Mouse (Mus musculus): ENCODE results near the gene M6pr. TPM values are rescaled to one million over a fixed set of nuclear protein-coding genes. Genes with fewer than 3 reads are reported as not detected.

Gene M6pr
- polyA plus RNA-seq (2012; rRNA removed): 94.4 and 107 TPM in 2 replicates

DNA sequence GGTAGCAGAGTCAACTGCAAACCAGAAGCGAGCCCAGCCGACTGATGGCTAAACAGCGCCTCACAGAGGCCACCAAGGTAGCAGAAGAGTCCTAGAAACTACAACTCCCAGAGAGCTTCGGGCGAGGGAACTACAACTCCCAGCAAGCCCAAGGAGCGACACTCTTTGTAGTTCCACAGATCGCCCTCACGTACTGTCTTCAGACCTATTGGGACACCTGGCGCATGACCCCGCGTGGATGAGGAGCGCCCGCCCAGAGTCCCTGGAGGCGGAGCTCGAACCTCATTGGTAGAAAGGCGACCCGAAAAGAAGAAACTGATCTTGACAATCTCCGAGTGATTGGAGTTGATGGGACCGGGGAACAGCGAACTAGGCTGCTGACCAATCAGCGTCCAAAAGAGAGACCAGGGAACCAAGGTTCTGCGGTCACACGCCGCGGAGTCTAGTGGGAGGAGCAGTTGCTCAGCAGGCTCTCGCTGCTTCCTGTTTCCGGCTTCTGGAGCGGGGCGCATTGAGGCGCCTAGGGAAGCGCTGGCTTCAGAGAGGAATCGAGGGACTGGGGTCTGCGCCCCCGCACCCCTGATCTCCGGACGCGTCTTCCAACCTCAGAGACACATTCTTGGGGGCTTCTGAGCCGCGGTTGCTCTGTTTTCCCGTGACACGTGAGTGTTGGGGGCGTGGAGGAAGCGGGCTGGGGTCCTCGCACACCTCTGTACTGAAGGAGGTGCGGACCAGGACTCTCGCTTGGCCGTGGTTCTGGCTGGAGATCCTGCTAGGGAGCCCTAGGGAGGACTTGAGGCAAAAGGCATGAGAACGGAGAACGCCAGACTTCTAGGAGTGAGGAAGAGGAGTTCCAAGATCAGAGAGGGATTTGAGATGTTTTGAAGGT, at the start of gene M6pr:
TSS of gene M6pr (plus strand) at position 216 of the 889 bp plus-strand sequence.
- peak; percentile 99 for DNase-seq
- H3K27me3 ChIP-seq (replicated peaks; ENCODE audit: control insufficient read depth, insufficient read depth, low read length): no peaks in the 10 kb centered on the region
- under 1% methylated on average over 49 of the region's 49 CpGs for WGBS
- peak within 1 kb of the TSS; percentile 86 for H3K4me3 ChIP-seq (ENCODE audit: insufficient read depth, low read depth, low read length)
- TF ChIP-seq CTCF (conservative IDR thresholded peaks at IDR 0.05; ENCODE audit: insufficient read depth, insufficient read length, low read depth, low read length) (peak; percentile 91), POLR2A (IDR thresholded peaks at IDR 0.05; ENCODE audit: low read depth, low read length) (no peak)
- H3K36me3 ChIP-seq (ENCODE audit: control insufficient read depth, insufficient read depth, low read length): peaks cover 2% of the 10 kb centered on the region
- peaks cover 13% of the 10 kb centered on the region; the same call in 1 of the 2 replicates for H3K4me1 ChIP-seq (ENCODE audit: control insufficient read depth, insufficient read depth, low read length)
- H3K27ac ChIP-seq (ENCODE audit: insufficient read depth, low read depth, low read length): peak within 1 kb of the TSS; percentile 65

GRCm38 (mm10) chr6:122262543-122262942, 46.0 kb upstream of the M6pr start:
- no peaks in the 10 kb centered on the region for H3K4me1 ChIP-seq (ENCODE audit: control insufficient read depth, insufficient read depth, low read length)
- H3K4me3 ChIP-seq (ENCODE audit: insufficient read depth, low read depth, low read length): no peak overlapping the region
- no peak for DNase-seq
- no peak overlapping the region for H3K27ac ChIP-seq (ENCODE audit: insufficient read depth, low read depth, low read length)
- H3K27me3 ChIP-seq (replicated peaks; ENCODE audit: control insufficient read depth, insufficient read depth, low read length): no peaks in the 10 kb centered on the region
- no peak for TF ChIP-seq CTCF (conservative IDR thresholded peaks at IDR 0.05; ENCODE audit: insufficient read depth, insufficient read length, low read depth, low read length)
- TF ChIP-seq POLR2A (IDR thresholded peaks at IDR 0.05; ENCODE audit: low read depth, low read length): no peak
- H3K36me3 ChIP-seq (ENCODE audit: control insufficient read depth, insufficient read depth, low read length): no peaks in the 10 kb centered on the region
- 78% methylated on average over 8 of the region's 8 CpGs for WGBS

- TF ChIP-seq CTCF (conservative IDR thresholded peaks at IDR 0.05; ENCODE audit: insufficient read depth, insufficient read length, low read depth, low read length): no peak
- DNase-seq: peak; percentile 72
- Histone ChIP-seq H3K27me3 (replicated peaks; ENCODE audit: control insufficient read depth, insufficient read depth, low read length) (no peaks in the 10 kb centered on the region), H3K36me3 (ENCODE audit: control insufficient read depth, insufficient read depth, low read length) (no peaks in the 10 kb centered on the region), H3K4me3 (ENCODE audit: insufficient read depth, low read depth, low read length) (no peak overlapping the region), H3K27ac (ENCODE audit: insufficient read depth, low read depth, low read length) (no peak overlapping the region), H3K4me1 (ENCODE audit: control insufficient read depth, insufficient read depth, low read length) (no peaks in the 10 kb centered on the region)
- WGBS: 8% methylated on average over 3 of the region's 3 CpGs
These were observed 40.0 kb upstream of the M6pr start for GRCm38 (mm10) chr6:122268561-122268960.

DNA sequence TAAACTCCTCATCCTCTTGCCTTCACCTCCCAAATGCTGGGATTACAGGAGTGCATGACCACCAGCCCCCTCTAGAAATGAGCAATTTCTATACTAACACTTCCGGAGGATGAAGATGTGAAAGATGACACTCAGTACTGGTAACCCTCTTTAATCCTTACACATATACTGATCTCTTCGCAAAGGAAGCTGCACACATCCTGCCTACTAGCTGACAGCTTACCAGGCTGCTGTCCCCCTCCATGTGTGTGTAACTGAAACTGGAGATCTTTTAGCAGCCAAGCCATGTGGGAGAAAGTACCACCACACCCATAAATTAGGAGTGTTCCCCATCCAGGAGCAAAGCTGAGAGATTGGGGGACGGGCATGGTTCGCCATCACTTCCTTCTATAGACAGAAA, 39.4 kb upstream of the M6pr start:
- no peak for DNase-seq
- no peaks in the 10 kb centered on the region for H3K36me3 ChIP-seq (ENCODE audit: control insufficient read depth, insufficient read depth, low read length)
- H3K27me3 ChIP-seq (replicated peaks; ENCODE audit: control insufficient read depth, insufficient read depth, low read length): no peaks in the 10 kb centered on the region
- no peak overlapping the region for H3K4me3 ChIP-seq (ENCODE audit: insufficient read depth, low read depth, low read length)
- H3K27ac ChIP-seq (ENCODE audit: insufficient read depth, low read depth, low read length): no peak overlapping the region
- no peak for TF ChIP-seq POLR2A (IDR thresholded peaks at IDR 0.05; ENCODE audit: low read depth, low read length)
- no peak for TF ChIP-seq CTCF (conservative IDR thresholded peaks at IDR 0.05; ENCODE audit: insufficient read depth, insufficient read length, low read depth, low read length)
- no peaks in the 10 kb centered on the region for H3K4me1 ChIP-seq (ENCODE audit: control insufficient read depth, insufficient read depth, low read length)
- 53% methylated on average over 4 of the region's 4 CpGs for WGBS

DNA sequence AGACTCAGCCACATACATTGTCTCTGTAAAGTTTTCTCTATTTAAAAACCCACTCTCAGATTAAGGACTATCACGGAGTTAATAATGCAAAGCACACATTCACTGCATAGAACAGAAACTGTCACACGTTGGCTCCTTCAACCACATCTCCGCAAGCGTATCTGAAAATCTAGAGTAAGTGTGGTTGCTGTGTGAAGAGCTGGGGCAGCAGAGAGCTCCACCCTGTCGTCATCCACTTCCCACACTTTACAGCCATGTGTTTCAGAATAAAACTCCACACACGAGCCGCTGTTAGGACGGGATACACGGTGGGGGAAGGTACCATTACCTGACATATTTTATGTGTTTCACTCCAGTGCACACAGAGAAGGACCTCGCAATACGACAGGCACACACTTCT, 38.4 kb upstream of the M6pr start:
- H3K4me1 ChIP-seq (ENCODE audit: control insufficient read depth, insufficient read depth, low read length): no peaks in the 10 kb centered on the region
- TF ChIP-seq POLR2A (IDR thresholded peaks at IDR 0.05; ENCODE audit: low read depth, low read length) (no peak), CTCF (conservative IDR thresholded peaks at IDR 0.05; ENCODE audit: insufficient read depth, insufficient read length, low read depth, low read length) (no peak)
- H3K27ac ChIP-seq (ENCODE audit: insufficient read depth, low read depth, low read length): no peak overlapping the region
- no peaks in the 10 kb centered on the region for H3K27me3 ChIP-seq (replicated peaks; ENCODE audit: control insufficient read depth, insufficient read depth, low read length)
- DNase-seq: no peak
- H3K4me3 ChIP-seq (ENCODE audit: insufficient read depth, low read depth, low read length): no peak overlapping the region
- no peaks in the 10 kb centered on the region for H3K36me3 ChIP-seq (ENCODE audit: control insufficient read depth, insufficient read depth, low read length)
- WGBS: 46% methylated on average over 11 of the region's 11 CpGs

GRCm38 (mm10) chr6:122274546-122274945, 34.0 kb upstream of the M6pr start:
- Histone ChIP-seq H3K27ac (ENCODE audit: insufficient read depth, low read depth, low read length) (no peak overlapping the region), H3K4me1 (ENCODE audit: control insufficient read depth, insufficient read depth, low read length) (no peaks in the 10 kb centered on the region), H3K36me3 (ENCODE audit: control insufficient read depth, insufficient read depth, low read length) (no peaks in the 10 kb centered on the region), H3K27me3 (replicated peaks; ENCODE audit: control insufficient read depth, insufficient read depth, low read length) (no peaks in the 10 kb centered on the region), H3K4me3 (ENCODE audit: insufficient read depth, low read depth, low read length) (no peak overlapping the region)
- no peak for TF ChIP-seq CTCF (conservative IDR thresholded peaks at IDR 0.05; ENCODE audit: insufficient read depth, insufficient read length, low read depth, low read length)
- no peak for TF ChIP-seq POLR2A (IDR thresholded peaks at IDR 0.05; ENCODE audit: low read depth, low read length)
- WGBS: 56% methylated on average over 5 of the region's 5 CpGs
- DNase-seq: no peak

DNA sequence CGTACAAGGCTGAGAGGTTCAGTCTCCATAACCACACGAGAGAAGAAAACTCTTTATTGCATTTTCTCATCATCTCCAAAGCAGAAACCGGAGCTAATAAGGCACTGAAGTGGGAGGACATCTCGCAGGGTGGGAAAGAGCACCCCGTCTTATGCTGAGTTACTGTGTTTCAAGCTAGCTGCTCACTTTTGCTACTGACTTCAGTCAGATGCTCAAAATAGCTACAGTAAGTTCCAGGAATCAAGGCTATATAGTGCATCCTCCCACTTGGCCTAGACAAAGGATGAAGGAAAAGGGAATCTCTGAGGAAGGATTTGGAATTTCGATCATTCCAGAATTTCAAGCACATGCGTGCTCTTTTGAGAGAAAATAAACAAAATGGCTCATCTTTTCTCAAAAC, 32.0 kb upstream of the M6pr start:
- Histone ChIP-seq H3K4me1 (ENCODE audit: control insufficient read depth, insufficient read depth, low read length) (no peaks in the 10 kb centered on the region), H3K27ac (ENCODE audit: insufficient read depth, low read depth, low read length) (no peak overlapping the region), H3K4me3 (ENCODE audit: insufficient read depth, low read depth, low read length) (no peak overlapping the region), H3K36me3 (ENCODE audit: control insufficient read depth, insufficient read depth, low read length) (no peaks in the 10 kb centered on the region), H3K27me3 (replicated peaks; ENCODE audit: control insufficient read depth, insufficient read depth, low read length) (no peaks in the 10 kb centered on the region)
- TF ChIP-seq POLR2A (IDR thresholded peaks at IDR 0.05; ENCODE audit: low read depth, low read length) (no peak), CTCF (conservative IDR thresholded peaks at IDR 0.05; ENCODE audit: insufficient read depth, insufficient read length, low read depth, low read length) (no peak)
- DNase-seq: no peak
- WGBS: 84% methylated on average over 7 of the region's 7 CpGs
